ENCODE assay signal across 25 mouse cellular contexts in the genomic region with DNA sequence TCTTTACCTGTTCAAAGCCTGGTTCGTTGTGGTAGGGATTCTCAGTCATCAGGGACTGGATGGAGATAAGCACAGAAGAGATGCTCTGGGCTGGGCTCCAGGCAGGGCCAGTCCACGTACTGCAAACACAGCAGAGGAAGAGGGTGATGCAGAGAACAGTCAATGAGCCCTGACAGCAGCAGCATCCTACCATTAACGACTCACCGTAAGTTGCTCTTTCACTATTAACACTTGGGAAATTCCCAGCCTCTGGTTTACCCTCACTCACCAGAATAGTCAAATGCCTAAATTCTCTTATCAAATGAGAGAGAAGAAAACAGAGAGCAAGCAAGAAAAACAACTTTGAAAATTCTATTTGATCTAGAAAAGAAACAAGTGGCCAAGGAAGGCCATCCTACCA. TPM values are rescaled to one million over a fixed set of nuclear protein-coding genes. Genes with fewer than 3 reads are reported as not detected.
"Had no signal": no experiment of that assay in that cellular context is flagged by ENCODE, and none has a peak within 500 bp of the region (broad histone marks: within the 10 kb centered on the region; RNA-seq: fewer than 3 reads in every experiment).

No protein-coding gene starts in this region.

- H3K9ac ChIP-seq: lung, embryonic 14.5 days; midbrain, embryonic 12.5 days; neural tube, embryonic 12.5 days had no signal

- H3K4me2 ChIP-seq: lung, embryonic 14.5 days; midbrain, embryonic 12.5 days; neural tube, embryonic 12.5 days had no signal

- H3K27me3 ChIP-seq: midbrain, embryonic 12.5 days; neural tube, embryonic 12.5 days had no signal

- H3K9me3 ChIP-seq: midbrain, embryonic 10.5 days; midbrain, embryonic 12.5 days; neural tube, embryonic 12.5 days had no signal

- DNase-seq: lung, adult 18-20 months; lung, embryonic 14.5 days; lung, postnatal 10 days; lung, postnatal 4 days; midbrain, embryonic 14.5 days; retina, postnatal 1 day; right cerebral cortex, adult 18-20 months; right cerebral cortex, postnatal 25 days; right cerebral cortex, postnatal 4 days; spleen, adult 18-20 months; thymus, adult 18-20 months; thymus, postnatal 14 days; thymus, postnatal 36 days had no signal

- H3K27ac ChIP-seq: midbrain, embryonic 10.5 days; midbrain, embryonic 12.5 days; neural tube, embryonic 12.5 days had no signal

- H3K4me3 ChIP-seq: midbrain, embryonic 10.5 days; midbrain, embryonic 12.5 days; neural tube, embryonic 12.5 days had no signal

- ATAC-seq: midbrain, embryonic 16.5 days had no signal

RNA-seq across cellular contexts. Expression of gene Gip, which starts 34.0 kb away (rescaled TPM):
- total RNA-seq: megakaryocyte, adult 5-6 weeks; megakaryocyte-erythroid progenitor cell, adult 5-6 weeks; monocyte, adult 5-6 weeks; neutrophil, adult 5-6 weeks had no signal
- polyA plus RNA-seq: lung, embryonic 14.5 days; lung, embryonic 16.5 days; midbrain, embryonic 10.5 days; midbrain, embryonic 12.5 days; midbrain, embryonic 14.5 days; midbrain, embryonic 16.5 days; neural tube, embryonic 12.5 days; neural tube, embryonic 14.5 days; stomach, embryonic 14.5 days had no signal

RNA-seq across cellular contexts. Expression of gene Igf2bp1, which starts 52.6 kb away (rescaled TPM):
- total RNA-seq: megakaryocyte, adult 5-6 weeks; monocyte, adult 5-6 weeks; neutrophil, adult 5-6 weeks had no signal
- polyA plus RNA-seq: small intestine, adult 2 months had no signal
